Mouse (Mus musculus) testis, adult 2 months (tissue): ENCODE results near the gene Tmem35b.

Experiments used
- CTCF ChIP-seq: fragments of 200-500 bp; IDR thresholded peaks from 2 replicates; pipeline ENCODE4 v1.5.1; 2012; ENCODE audit warnings: low read depth, mild to moderate bottlenecking, inconsistent platforms, low read length, moderate library complexity; ENCODE audit not compliant: control insufficient read depth, insufficient read depth, insufficient replicate concordance
- POLR2A ChIP-seq: fragments of 200-500 bp; IDR thresholded peaks from 2 replicates; pipeline ENCODE4 v1.6.1; 2012; ENCODE audit warnings: low read depth, mild to moderate bottlenecking, inconsistent platforms, low read length, moderate library complexity; ENCODE audit not compliant: control insufficient read depth

- TF ChIP-seq CTCF (no peak), POLR2A (no peak)
These were observed 34.3 kb downstream of the Tmem35b start for GRCm38 (mm10) chr4:127157746-127158145.
